Mouse (Mus musculus) heart, adult 2 months (tissue): ENCODE measurements around the gene Olah.

Experiments used
- CTCF ChIP-seq: fragments of 200-600 bp; IDR thresholded peaks from 2 replicates; pipeline ENCODE4 v1.8.1; 2022; ENCODE audit warnings: antibody characterized with exemption, mild to moderate bottlenecking, moderate library complexity
- POLR2A ChIP-seq: fragments of 200-500 bp; IDR thresholded peaks from 2 replicates; pipeline ENCODE4 v1.6.1; 2011; ENCODE audit warnings: mild to moderate bottlenecking, low read depth, low read length, control low read depth; ENCODE audit not compliant: insufficient read depth

DNA sequence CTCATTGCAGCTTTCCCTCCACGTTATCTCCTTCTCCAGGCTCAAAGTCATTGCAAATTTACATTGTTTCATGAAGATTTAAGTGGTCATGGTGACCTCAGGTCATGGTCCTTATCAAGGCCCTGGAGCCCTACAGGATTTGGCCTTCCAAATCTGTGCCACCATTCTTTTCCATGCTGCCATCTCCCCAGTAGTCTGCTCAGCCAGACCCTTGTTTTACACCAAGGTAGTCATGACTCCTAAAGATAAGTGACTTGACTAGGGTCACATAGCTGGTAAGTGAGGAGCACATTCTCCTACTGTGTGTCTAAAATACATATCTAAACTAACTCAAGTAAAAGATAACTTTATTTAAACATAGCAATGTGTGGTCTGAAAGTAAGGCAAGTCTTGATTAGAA, 104.8 kb downstream of the Olah start:
- TF ChIP-seq POLR2A (no peak), CTCF (no peak)
